Mouse (Mus musculus): Measurements from ENCODE around the gene Med15. TPM values are rescaled to one million over a fixed set of nuclear protein-coding genes. Genes with fewer than 3 reads are reported as not detected.

Med15 gene
- polyA plus RNA-seq, 1 experiment from 2014 or later = 40.4 TPM

DNA sequence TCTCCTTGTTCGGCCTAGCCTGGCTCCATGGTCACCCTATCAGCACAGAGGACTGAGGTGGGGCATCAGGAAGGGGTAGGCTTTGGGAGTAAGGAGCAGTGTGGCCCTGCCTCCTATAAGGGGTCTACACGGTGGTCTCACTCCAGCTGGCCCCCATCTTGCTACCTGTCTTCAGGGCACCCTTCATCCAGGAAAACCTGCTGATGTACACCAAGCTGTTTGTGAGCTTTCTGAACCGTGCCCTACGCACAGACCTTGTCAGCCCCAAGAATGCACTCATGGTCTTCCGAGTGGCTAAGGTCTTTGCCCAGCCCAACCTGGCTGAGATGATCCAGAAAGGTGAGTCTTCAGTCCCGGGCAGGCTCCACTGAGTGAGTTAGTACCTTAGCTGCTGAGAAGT, 92.7 kb downstream of the Med15 start:
- ATAC-seq (ENCODE audit: insufficient read depth, low FRiP score, low TSS enrichment) (no peak), DNase-seq (ENCODE audit: low spot score) (no peak)
- H3K4me3 ChIP-seq (ENCODE audit: low read depth, low read length) = no peak overlapping the region
- H3K27ac ChIP-seq (ENCODE audit: low read depth, low read length) = no peak overlapping the region
- H3K4me1 ChIP-seq (ENCODE audit: control insufficient read depth, insufficient read depth, low read length) = no peaks in the 10 kb centered on the region
- no peaks in the 10 kb centered on the region for H3K27me3 ChIP-seq (ENCODE audit: control insufficient read depth, insufficient read depth, low read length)
- H3K4me2 ChIP-seq (ENCODE audit: low read depth) = no peak overlapping the region
- peaks cover 29% of the 10 kb centered on the region for H3K36me3 ChIP-seq (ENCODE audit: control insufficient read depth, insufficient read depth, low read length)
- H3K9ac ChIP-seq (ENCODE audit: low read length) = no peak overlapping the region
- H3K9me3 ChIP-seq (ENCODE audit: control insufficient read depth, low read length) = no peaks in the 10 kb centered on the region
- WGBS = 94% methylated on average over 6 of the region's 6 CpGs

DNA sequence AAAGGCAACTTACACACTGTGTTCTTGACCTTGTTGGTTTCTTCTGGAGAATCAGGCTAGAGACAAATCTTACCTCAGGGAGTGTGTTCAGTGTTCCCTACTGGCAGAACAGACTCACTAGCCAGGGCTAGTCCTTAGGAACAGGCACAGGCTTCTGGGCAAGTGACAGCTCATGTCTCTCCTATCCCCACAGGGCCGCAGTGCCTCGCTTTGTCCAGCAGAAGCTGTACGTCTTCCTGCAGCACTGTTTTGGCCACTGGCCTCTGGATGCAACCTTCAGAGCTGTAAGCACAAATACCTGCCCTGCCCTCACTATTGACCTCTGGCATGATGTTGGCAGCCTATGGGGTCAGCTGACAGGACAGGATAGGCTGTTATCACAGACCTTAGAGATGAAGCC, 93.6 kb downstream of the Med15 start:
- H3K4me2 ChIP-seq (ENCODE audit: low read depth) = no peak overlapping the region
- H3K27ac ChIP-seq (ENCODE audit: low read depth, low read length) = no peak overlapping the region
- H3K27me3 ChIP-seq (ENCODE audit: control insufficient read depth, insufficient read depth, low read length) = no peaks in the 10 kb centered on the region
- no peak overlapping the region for H3K4me3 ChIP-seq (ENCODE audit: low read depth, low read length)
- no peaks in the 10 kb centered on the region for H3K9me3 ChIP-seq (ENCODE audit: control insufficient read depth, low read length)
- H3K9ac ChIP-seq (ENCODE audit: low read length) = no peak overlapping the region
- ATAC-seq (ENCODE audit: insufficient read depth, low FRiP score, low TSS enrichment) = no peak
- H3K36me3 ChIP-seq (ENCODE audit: control insufficient read depth, insufficient read depth, low read length) = peaks cover 29% of the 10 kb centered on the region
- no peak for DNase-seq (ENCODE audit: low spot score)
- H3K4me1 ChIP-seq (ENCODE audit: control insufficient read depth, insufficient read depth, low read length) = no peaks in the 10 kb centered on the region
- 88% methylated on average over 3 of the region's 3 CpGs for WGBS

DNA sequence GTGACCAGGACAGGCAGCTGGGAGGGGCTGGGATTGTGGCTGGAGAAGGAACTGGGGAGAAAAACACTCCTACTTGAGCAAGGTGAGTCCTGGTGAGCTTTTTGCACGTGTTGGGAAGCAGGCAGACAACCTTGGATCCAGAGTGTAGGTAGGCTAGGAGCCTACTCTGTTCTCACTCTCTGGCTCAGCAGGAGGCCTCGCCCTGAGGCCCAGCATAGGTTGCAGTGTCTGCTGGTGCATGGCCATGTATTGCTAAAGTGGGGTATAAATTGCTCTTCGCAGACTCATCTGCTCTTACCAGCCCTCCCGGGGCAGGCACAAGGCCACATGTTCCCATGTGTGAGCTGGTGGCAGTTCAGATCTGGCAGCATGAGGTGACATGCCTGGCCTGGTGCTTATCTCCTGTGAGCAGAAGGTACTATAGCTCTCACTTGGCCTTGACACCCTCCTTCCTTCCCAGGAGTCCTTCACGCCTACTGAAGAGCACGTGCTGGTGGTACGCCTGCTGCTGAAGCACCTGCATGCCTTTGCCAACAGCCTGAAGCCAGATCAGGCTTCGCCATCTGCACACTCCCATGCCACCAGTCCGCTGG, 94.6 kb downstream of the Med15 start:
- ATAC-seq (ENCODE audit: insufficient read depth, low FRiP score, low TSS enrichment) (no peak), DNase-seq (ENCODE audit: low spot score) (no peak)
- WGBS = 95% methylated on average over 9 of the region's 9 CpGs

DNA sequence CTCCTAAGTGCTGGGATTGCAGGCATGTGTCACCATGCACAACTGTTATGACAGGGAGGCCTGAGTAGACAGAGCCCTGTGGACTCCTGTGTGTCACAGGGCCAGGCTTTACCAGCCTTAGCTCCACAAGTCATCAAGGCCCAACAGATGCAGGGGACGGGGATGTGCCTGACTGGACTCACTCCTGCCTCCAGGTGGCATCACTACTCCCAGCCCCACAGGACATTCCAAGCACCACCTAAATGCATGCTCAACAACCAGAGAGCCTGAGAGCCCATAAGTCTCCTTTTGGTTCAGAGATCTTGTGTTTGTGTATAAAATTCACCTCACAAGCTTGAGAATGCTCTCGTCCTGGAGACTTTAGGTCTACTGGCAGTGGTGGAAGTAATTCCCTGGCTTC, 95.1 kb downstream of the Med15 start:
- Histone ChIP-seq H3K9ac (ENCODE audit: low read length) (no peak overlapping the region), H3K36me3 (ENCODE audit: control insufficient read depth, insufficient read depth, low read length) (peaks cover 32% of the 10 kb centered on the region), H3K4me1 (ENCODE audit: control insufficient read depth, insufficient read depth, low read length) (no peaks in the 10 kb centered on the region), H3K27me3 (ENCODE audit: control insufficient read depth, insufficient read depth, low read length) (no peaks in the 10 kb centered on the region), H3K4me2 (ENCODE audit: low read depth) (no peak overlapping the region), H3K4me3 (ENCODE audit: low read depth, low read length) (no peak overlapping the region), H3K27ac (ENCODE audit: low read depth, low read length) (no peak overlapping the region), H3K9me3 (ENCODE audit: control insufficient read depth, low read length) (no peaks in the 10 kb centered on the region)
- ATAC-seq (ENCODE audit: insufficient read depth, low FRiP score, low TSS enrichment) (no peak), DNase-seq (ENCODE audit: low spot score) (no peak)
- 79% methylated on average over 2 of the region's 2 CpGs for WGBS

More for the DNA sequence above, 94.6 kb downstream of the Med15 start:
- Histone ChIP-seq H3K9ac (ENCODE audit: low read length) (no peak overlapping the region), H3K27ac (ENCODE audit: low read depth, low read length) (no peak overlapping the region), H3K4me2 (ENCODE audit: low read depth) (no peak overlapping the region), H3K36me3 (ENCODE audit: control insufficient read depth, insufficient read depth, low read length) (peaks cover 33% of the 10 kb centered on the region), H3K4me3 (ENCODE audit: low read depth, low read length) (no peak overlapping the region), H3K4me1 (ENCODE audit: control insufficient read depth, insufficient read depth, low read length) (no peaks in the 10 kb centered on the region), H3K9me3 (ENCODE audit: control insufficient read depth, low read length) (no peaks in the 10 kb centered on the region), H3K27me3 (ENCODE audit: control insufficient read depth, insufficient read depth, low read length) (no peaks in the 10 kb centered on the region)

DNA sequence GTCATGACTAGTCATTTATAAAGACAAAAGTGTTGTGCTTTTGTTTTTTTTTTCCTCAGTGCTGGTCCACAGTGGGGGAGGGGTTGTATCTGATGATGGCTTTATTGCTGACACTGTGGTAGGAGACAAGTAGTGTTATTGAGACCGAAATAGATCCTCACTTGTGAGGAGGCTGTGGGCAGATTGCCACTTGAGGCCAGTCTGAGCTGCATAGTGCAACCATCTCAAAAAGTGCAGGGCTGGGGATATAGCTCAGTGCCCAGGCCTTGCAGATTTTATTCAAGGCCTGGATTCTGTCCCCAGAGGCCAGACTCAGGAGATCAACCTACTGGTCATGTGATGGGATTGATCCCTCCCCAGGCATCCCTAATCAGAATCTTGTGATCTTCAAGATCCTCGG, 95.8 kb downstream of the Med15 start:
- no peaks in the 10 kb centered on the region for H3K27me3 ChIP-seq (ENCODE audit: control insufficient read depth, insufficient read depth, low read length)
- H3K4me1 ChIP-seq (ENCODE audit: control insufficient read depth, insufficient read depth, low read length) = no peaks in the 10 kb centered on the region
- H3K36me3 ChIP-seq (ENCODE audit: control insufficient read depth, insufficient read depth, low read length) = peaks cover 27% of the 10 kb centered on the region
- H3K9me3 ChIP-seq (ENCODE audit: control insufficient read depth, low read length) = no peaks in the 10 kb centered on the region
- H3K27ac ChIP-seq (ENCODE audit: low read depth, low read length) = no peak overlapping the region
- ATAC-seq (ENCODE audit: insufficient read depth, low FRiP score, low TSS enrichment) (no peak), DNase-seq (ENCODE audit: low spot score) (no peak)
- WGBS = 84% methylated on average over 2 of the region's 2 CpGs
- no peak overlapping the region for H3K4me2 ChIP-seq (ENCODE audit: low read depth)
- H3K4me3 ChIP-seq (ENCODE audit: low read depth, low read length) = no peak overlapping the region
- no peak overlapping the region for H3K9ac ChIP-seq (ENCODE audit: low read length)

DNA sequence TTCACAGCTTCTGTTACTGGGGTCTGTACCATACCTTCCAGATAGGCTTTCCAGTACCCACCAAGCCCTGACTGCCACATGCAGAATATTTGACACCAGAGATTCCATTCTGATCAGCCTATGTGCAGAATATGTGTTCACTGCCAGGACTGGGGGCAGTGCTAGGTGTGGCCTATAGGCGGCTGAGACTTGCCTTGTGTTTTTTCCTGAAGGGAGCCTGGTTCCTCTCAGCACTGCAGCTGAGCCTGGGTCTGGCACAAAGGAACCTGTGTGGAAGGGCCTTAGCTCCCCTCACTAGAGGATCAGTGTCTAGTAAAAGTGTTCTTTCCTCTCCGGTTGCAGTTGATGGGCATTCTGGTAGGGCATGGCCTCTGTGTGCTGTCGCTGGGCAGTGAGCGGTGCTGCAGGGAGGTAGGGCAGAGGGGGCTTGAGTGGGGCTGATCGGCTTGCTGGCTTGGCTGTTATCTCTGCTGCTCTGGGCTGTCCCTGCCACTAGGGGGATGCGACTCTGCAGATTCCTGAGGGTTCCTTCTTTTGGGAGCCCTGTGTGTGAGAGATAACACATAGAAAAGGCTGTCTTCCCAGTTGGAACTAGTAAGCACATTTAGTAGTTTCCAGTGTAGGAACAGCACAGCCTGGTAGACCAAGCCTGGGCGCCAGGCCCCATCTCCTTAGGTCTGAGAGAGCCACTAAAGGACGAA, 99.1 kb downstream of the Med15 start:
- 82% methylated on average over 8 of the region's 8 CpGs for WGBS
- no peak for DNase-seq (ENCODE audit: low spot score)

DNA sequence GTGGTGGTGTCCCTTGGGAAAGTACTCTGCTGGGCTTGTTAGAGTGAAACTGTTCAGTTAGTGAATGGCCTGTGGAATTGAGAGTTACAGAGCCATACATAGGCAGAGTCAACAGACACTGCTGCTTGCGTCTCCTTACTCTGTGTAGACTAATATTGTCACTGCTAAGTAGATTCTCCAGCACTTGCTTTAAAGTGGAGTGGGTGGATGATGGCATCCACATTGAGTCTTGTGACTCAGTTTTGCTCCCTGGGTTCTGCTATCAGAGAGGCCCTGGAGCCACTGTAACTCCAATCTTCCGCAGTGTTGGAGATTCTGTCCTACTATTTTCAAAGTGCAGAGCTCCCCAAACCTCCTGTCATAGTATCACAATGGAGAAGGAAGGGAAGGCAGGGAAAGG, 100.1 kb downstream of the Med15 start:
- Histone ChIP-seq H3K27ac (ENCODE audit: low read depth, low read length) (no peak overlapping the region), H3K4me3 (ENCODE audit: low read depth, low read length) (no peak overlapping the region), H3K27me3 (ENCODE audit: control insufficient read depth, insufficient read depth, low read length) (no peaks in the 10 kb centered on the region), H3K9me3 (ENCODE audit: control insufficient read depth, low read length) (no peaks in the 10 kb centered on the region), H3K4me2 (ENCODE audit: low read depth) (no peak overlapping the region), H3K36me3 (ENCODE audit: control insufficient read depth, insufficient read depth, low read length) (peaks cover 9% of the 10 kb centered on the region), H3K4me1 (ENCODE audit: control insufficient read depth, insufficient read depth, low read length) (no peaks in the 10 kb centered on the region), H3K9ac (ENCODE audit: low read length) (no peak overlapping the region)
- 95% methylated on average over 2 of the region's 2 CpGs for WGBS
- no peak for ATAC-seq (ENCODE audit: insufficient read depth, low FRiP score, low TSS enrichment)
- DNase-seq (ENCODE audit: low spot score) = no peak

More for the DNA sequence above, 99.1 kb downstream of the Med15 start:
- Histone ChIP-seq H3K4me2 (ENCODE audit: low read depth) (no peak overlapping the region), H3K9ac (ENCODE audit: low read length) (no peak overlapping the region), H3K27ac (ENCODE audit: low read depth, low read length) (no peak overlapping the region), H3K27me3 (ENCODE audit: control insufficient read depth, insufficient read depth, low read length) (no peaks in the 10 kb centered on the region), H3K4me3 (ENCODE audit: low read depth, low read length) (no peak overlapping the region), H3K4me1 (ENCODE audit: control insufficient read depth, insufficient read depth, low read length) (no peaks in the 10 kb centered on the region), H3K36me3 (ENCODE audit: control insufficient read depth, insufficient read depth, low read length) (peaks cover 11% of the 10 kb centered on the region), H3K9me3 (ENCODE audit: control insufficient read depth, low read length) (no peaks in the 10 kb centered on the region)
- ATAC-seq (ENCODE audit: insufficient read depth, low FRiP score, low TSS enrichment) = no peak

DNA sequence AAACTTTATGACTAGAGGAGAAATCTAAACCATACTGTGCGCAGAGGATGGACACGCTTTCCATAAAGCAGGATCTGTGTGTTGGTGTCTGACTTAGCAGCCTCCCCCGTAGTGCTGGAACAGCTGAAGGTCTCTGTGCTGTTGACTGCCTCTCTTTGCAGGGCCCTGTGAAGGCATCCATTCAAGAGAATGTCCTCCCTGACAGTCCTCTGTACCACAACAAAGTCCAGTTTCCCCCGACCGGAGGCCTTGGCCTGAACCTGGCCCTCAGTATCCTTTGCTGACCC, 106.5 kb downstream of the Med15 start:
- no peak for DNase-seq (ENCODE audit: low spot score)
- WGBS = 95% methylated on average over 5 of the region's 5 CpGs

DNA sequence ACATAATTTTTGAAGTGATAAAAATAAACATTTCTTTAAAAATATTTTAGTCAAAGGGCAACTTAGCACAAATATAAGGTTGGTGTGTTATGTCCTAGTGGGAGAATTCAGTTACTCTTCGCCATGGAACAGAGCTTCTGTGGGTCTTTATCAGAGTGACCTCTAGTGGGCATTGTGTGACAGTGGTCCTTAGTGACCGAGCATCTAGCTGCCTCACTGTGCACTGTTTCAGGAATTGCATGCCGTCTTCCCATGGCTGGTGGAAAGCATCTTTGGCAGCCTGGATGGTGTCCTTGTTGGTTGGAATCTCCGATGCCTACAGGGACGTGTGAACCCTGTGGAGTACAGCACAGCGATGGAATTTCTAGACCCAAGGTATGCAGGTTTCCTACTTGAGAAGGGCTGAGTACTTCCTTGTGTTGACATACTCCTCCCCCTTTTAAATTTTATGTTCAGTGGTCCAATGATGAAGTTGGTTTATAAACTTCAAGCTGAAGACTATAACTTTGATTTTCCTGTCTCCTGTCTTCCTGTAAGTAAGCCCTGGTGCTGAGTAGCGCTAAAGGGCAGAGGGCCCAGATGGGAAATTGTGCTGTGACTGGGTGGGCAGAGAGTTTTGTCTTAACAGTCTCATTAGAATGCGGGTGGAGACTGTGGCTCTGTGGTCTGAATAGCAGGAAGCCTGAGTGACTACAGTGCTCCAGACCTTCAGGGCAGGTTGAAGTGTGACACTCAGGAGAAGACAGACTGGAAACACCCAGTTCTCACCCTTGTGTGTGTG, 107.0 kb downstream of the Med15 start:
- no peaks in the 10 kb centered on the region for H3K9me3 ChIP-seq (ENCODE audit: control insufficient read depth, low read length)
- DNase-seq (ENCODE audit: low spot score) (no peak), ATAC-seq (ENCODE audit: insufficient read depth, low FRiP score, low TSS enrichment) (no peak)
- H3K27ac ChIP-seq (ENCODE audit: low read depth, low read length) = no peak overlapping the region
- no peak overlapping the region for H3K4me3 ChIP-seq (ENCODE audit: low read depth, low read length)
- WGBS = 72% methylated on average over 8 of the region's 8 CpGs
- H3K4me2 ChIP-seq (ENCODE audit: low read depth) = no peak overlapping the region
- peaks cover 11% of the 10 kb centered on the region for H3K36me3 ChIP-seq (ENCODE audit: control insufficient read depth, insufficient read depth, low read length)
- no peaks in the 10 kb centered on the region for H3K27me3 ChIP-seq (ENCODE audit: control insufficient read depth, insufficient read depth, low read length)
- no peaks in the 10 kb centered on the region for H3K4me1 ChIP-seq (ENCODE audit: control insufficient read depth, insufficient read depth, low read length)
- H3K9ac ChIP-seq (ENCODE audit: low read length) = no peak overlapping the region

More for the DNA sequence above, 106.5 kb downstream of the Med15 start:
- Histone ChIP-seq H3K4me3 (ENCODE audit: low read depth, low read length) (no peak overlapping the region), H3K36me3 (ENCODE audit: control insufficient read depth, insufficient read depth, low read length) (peaks cover 13% of the 10 kb centered on the region), H3K27me3 (ENCODE audit: control insufficient read depth, insufficient read depth, low read length) (no peaks in the 10 kb centered on the region), H3K4me1 (ENCODE audit: control insufficient read depth, insufficient read depth, low read length) (no peaks in the 10 kb centered on the region), H3K9ac (ENCODE audit: low read length) (no peak overlapping the region), H3K4me2 (ENCODE audit: low read depth) (no peak overlapping the region), H3K9me3 (ENCODE audit: control insufficient read depth, low read length) (no peaks in the 10 kb centered on the region), H3K27ac (ENCODE audit: low read depth, low read length) (no peak overlapping the region)
- ATAC-seq (ENCODE audit: insufficient read depth, low FRiP score, low TSS enrichment) = no peak

Data from neural tube, embryonic 11.5 days (tissue).